Mouse (Mus musculus): ENCODE measurements at regions not wholly inside any gene's neighbourhood (a gene's known extent, or its start where the extent isn't known, plus 50 kb on each side); places are given as distances from the start of the nearest gene placed in this dataset.

DNA sequence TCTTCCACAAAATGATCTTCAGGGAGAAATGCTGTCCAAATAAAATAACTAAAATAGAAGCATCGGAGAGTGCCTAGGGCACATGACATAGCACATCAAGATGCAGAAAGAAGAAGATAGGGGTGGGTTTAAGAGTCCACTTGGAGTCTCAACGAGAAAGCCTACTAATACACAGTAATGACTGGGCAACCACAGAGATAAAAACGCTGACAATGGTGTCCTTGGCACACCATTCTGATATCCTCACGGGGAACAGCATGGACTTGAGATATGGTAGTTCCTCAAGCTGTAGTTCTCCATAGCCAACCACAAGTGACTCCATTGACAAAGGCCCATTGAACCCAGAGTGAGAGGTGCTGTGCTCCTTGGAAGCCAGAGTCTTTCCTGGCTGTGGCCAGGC, 105.8 kb downstream of the Dad1 start:
- no peak for TF ChIP-seq CTCF (IDR thresholded peaks at IDR 0.05; ENCODE audit: borderline replicate concordance, control insufficient read depth, extremely low read depth, insufficient read depth, low read length, poor library complexity)
- no peak for TF ChIP-seq POLR2A (IDR thresholded peaks at IDR 0.05; ENCODE audit: control insufficient read depth, extremely low read depth, insufficient read depth, low read length, poor library complexity)
